Mouse (Mus musculus): ENCODE results near the gene 2210016L21Rik.

- no peak for TF ChIP-seq CTCF (IDR thresholded peaks at IDR 0.05)
- no peak for TF ChIP-seq EP300 (IDR thresholded peaks at IDR 0.05; ENCODE audit: insufficient read depth, low read depth, low read length)
Measured at GRCm38 (mm10) chr5:114931626-114932025, 10.3 kb upstream of the 2210016L21Rik start.

Data from heart, adult 2 months (tissue).